Mouse (Mus musculus): ENCODE measurements around the gene Ccdc86.

GRCm38 (mm10) chr19:10937110-10937563 lies 11.9 kb downstream of the Ccdc86 start, which contains the start of gene Ptgdr2:
- no peak for TF ChIP-seq EP300 (IDR thresholded peaks at IDR 0.05; ENCODE audit: insufficient read depth, low read depth, low read length)
- TF ChIP-seq CTCF (IDR thresholded peaks at IDR 0.05) = no peak
- TF ChIP-seq POLR2A (IDR thresholded peaks at IDR 0.05; ENCODE audit: insufficient read depth, low read depth, low read length) = no peak

All from heart, adult 2 months (tissue).